Mouse (Mus musculus) central nervous system, embryonic 14 days (tissue): ENCODE data around the gene Poll. TPM values are rescaled to one million over a fixed set of nuclear protein-coding genes. Genes with fewer than 3 reads are reported as not detected.

Source experiments
- polyA plus RNA-seq: library from polyadenylated mRNA; depleted of rRNA; stranded (reverse); fragments of >200 nt; gene quantifications from 2 replicates; pipeline ENCODE4 v1.2.3, GENCODE M21; 2012; rRNA removed

Gene Poll
- 10.7 and 11.2 TPM in 2 replicates for polyA plus RNA-seq

DNA sequence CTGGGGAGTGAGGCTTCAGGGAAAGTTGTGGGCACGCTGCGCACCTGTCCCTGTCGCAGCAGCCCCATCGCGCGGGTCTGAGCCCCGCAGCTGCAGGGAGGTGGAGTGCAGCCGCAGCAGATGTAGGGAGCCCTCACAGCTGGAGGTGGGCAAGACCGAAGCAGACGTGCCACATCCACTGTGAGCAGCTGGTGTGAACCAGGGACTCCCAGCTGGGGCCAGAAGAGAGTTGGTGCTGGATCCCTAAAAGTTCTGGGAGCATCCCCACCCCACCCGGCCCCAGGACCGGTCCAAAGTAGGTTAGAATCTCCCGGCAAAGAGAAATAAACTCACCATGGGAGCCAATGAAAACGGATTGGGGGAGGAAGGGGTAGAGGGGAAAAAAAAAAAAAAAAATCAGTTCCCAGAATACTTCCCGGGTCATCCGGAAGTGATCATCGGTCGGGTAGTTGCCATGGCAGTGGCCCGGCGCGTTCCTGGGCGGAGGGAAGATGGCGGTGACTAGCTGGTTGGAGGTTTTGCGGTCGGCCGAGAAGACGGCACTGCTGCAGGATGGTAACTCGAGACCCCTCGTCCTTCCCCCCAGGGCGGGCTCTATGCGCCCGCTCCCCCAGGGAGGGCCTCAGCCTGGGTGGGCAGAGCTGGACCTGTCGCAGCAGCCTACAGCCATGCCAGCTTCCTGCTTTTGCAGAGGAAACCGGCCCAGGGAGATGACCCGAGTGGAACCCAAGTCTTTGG is at the start of gene Poll, which contains the start of gene Gm17018:
Poll (minus strand) TSS at position 379 of the 738 bp plus-strand sequence.
Gm17018 (plus strand) TSS at position 463 of the 738 bp plus-strand sequence.

Other genes starting within 250 kb of the Poll start
- gene Btrc, start 196.8 kb downstream of the Poll start, polyA plus RNA-seq, result 58.2 and 59.5 TPM in 2 replicates
- gene Gm17018, start 84 bp upstream of the Poll start, polyA plus RNA-seq, result 25.4 and 26.6 TPM in 2 replicates
- 41.5 and 44.7 TPM in 2 replicates for gene Fbxw4, start 99.8 kb upstream of the Poll start, polyA plus RNA-seq
- 1.4 and 1.7 TPM in 2 replicates for gene Fgf8, start 182.4 kb upstream of the Poll start, polyA plus RNA-seq
- gene Npm3, start 189.1 kb upstream of the Poll start, polyA plus RNA-seq, result 92.1 and 93.8 TPM in 2 replicates
- gene Mgea5, start 223.3 kb upstream of the Poll start, polyA plus RNA-seq, result 144 and 151 TPM in 2 replicates